Mouse (Mus musculus): Measurements from ENCODE around the gene Nhlh1. TPM values are rescaled to one million over a fixed set of nuclear protein-coding genes. Genes with fewer than 3 reads are reported as not detected.
A peak's percentile ranks its signal among the peaks of the same experiment; 100 is the strongest.

Gene Nhlh1
- not detected in 2 replicates for total RNA-seq (2015)
- total RNA-seq (2017) = not detected in 2 replicates

- no peak for ATAC-seq (replicated peaks; ENCODE audit: poor library complexity)
Observed at GRCm38 (mm10) chr1:172057491-172057921, at the start of gene Nhlh1. Gene Nhlh1 (minus strand): TSS chr1:172057573.

- no peak for ATAC-seq (replicated peaks; ENCODE audit: poor library complexity)
Observed at GRCm38 (mm10) chr1:172105101-172105500, 47.7 kb upstream of the Nhlh1 start.

- no peak for ATAC-seq (replicated peaks; ENCODE audit: poor library complexity)
Observed at GRCm38 (mm10) chr1:172103619-172104018, 46.2 kb upstream of the Nhlh1 start.

- ATAC-seq (replicated peaks; ENCODE audit: poor library complexity) = no peak
Observed at GRCm38 (mm10) chr1:172099325-172100033, 42.1 kb upstream of the Nhlh1 start.

GRCm38 (mm10) chr1:172095202-172095601, 37.8 kb upstream of the Nhlh1 start:
- no peak for ATAC-seq (replicated peaks; ENCODE audit: poor library complexity)

- no peak for ATAC-seq (replicated peaks; ENCODE audit: poor library complexity)
Observed at GRCm38 (mm10) chr1:172094295-172094694, 36.9 kb upstream of the Nhlh1 start.

- ATAC-seq (replicated peaks; ENCODE audit: poor library complexity) = no peak
Observed at GRCm38 (mm10) chr1:172093522-172093921, 36.1 kb upstream of the Nhlh1 start.

GRCm38 (mm10) chr1:172082899-172083445, 25.6 kb upstream of the Nhlh1 start:
- ATAC-seq (replicated peaks; ENCODE audit: poor library complexity) = peak; percentile 24

- peak; percentile 97 for ATAC-seq (replicated peaks; ENCODE audit: poor library complexity)
Observed at GRCm38 (mm10) chr1:172082101-172082898, 24.9 kb upstream of the Nhlh1 start, which contains the start of the genes Copa and Ncstn. Gene Copa (plus strand): TSS chr1:172082529. Gene Ncstn (minus strand): TSS chr1:172082795.

GRCm38 (mm10) chr1:172077981-172078380, 20.6 kb upstream of the Nhlh1 start:
- no peak for ATAC-seq (replicated peaks; ENCODE audit: poor library complexity)

GRCm38 (mm10) chr1:172072604-172073003, 15.2 kb upstream of the Nhlh1 start:
- no peak for ATAC-seq (replicated peaks; ENCODE audit: poor library complexity)

GRCm38 (mm10) chr1:172071556-172071955, 14.2 kb upstream of the Nhlh1 start:
- no peak for ATAC-seq (replicated peaks; ENCODE audit: poor library complexity)

GRCm38 (mm10) chr1:172070227-172070626, 12.9 kb upstream of the Nhlh1 start:
- ATAC-seq (replicated peaks; ENCODE audit: poor library complexity) = no peak

- no peak for ATAC-seq (replicated peaks; ENCODE audit: poor library complexity)
Observed at GRCm38 (mm10) chr1:172064613-172065141, 7.3 kb upstream of the Nhlh1 start.

GRCm38 (mm10) chr1:172063291-172064023, 6.1 kb upstream of the Nhlh1 start:
- ATAC-seq (replicated peaks; ENCODE audit: poor library complexity) = no peak

GRCm38 (mm10) chr1:172062101-172062500, 4.7 kb upstream of the Nhlh1 start:
- ATAC-seq (replicated peaks; ENCODE audit: poor library complexity) = no peak

- no peak for ATAC-seq (replicated peaks; ENCODE audit: poor library complexity)
Observed at GRCm38 (mm10) chr1:172061217-172061616, 3.8 kb upstream of the Nhlh1 start.

GRCm38 (mm10) chr1:172060659-172061058, 3.3 kb upstream of the Nhlh1 start:
- no peak for ATAC-seq (replicated peaks; ENCODE audit: poor library complexity)

- ATAC-seq (replicated peaks; ENCODE audit: poor library complexity) = no peak
Observed at GRCm38 (mm10) chr1:172058874-172059273, 1.5 kb upstream of the Nhlh1 start.

GRCm38 (mm10) chr1:172058321-172058720, 948 bp upstream of the Nhlh1 start:
- ATAC-seq (replicated peaks; ENCODE audit: poor library complexity) = no peak

GRCm38 (mm10) chr1:172056251-172056650, 1.1 kb downstream of the Nhlh1 start:
- no peak for ATAC-seq (replicated peaks; ENCODE audit: poor library complexity)
